Mouse (Mus musculus) thymus, postnatal 36 days (tissue): ENCODE results near the gene Tecta.

Source experiments
- DNase-seq, 2 experiments: peaks; one replicate each; pipeline ENCODE4 v3.0.0; 2022; ENCODE audit warnings: mixed read lengths in 2 of 2

Tecta gene

DNA sequence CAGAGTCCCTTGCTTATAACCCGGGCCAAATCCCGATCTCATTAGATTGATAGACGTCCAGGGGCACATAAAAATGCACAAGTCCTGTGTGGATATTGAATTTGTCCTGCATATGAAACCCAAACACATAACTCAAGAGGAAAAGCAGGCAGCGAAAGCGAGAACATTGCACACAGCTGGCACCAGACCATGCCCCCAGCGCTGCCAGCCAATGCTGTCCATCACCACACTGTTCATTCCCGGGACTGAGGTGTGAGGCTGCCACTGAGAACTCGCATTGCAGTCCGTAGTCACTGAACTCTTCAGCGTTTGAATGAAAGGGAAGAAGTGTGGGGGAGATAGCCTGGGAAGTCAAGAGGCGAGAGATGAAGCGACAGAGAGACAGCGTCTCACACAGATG lies 14.1 kb downstream of the Tecta start:
- no peak for DNase-seq

- no peak for DNase-seq
These were observed 16.9 kb downstream of the Tecta start for GRCm38 (mm10) chr9:42382628-42383347.

GRCm38 (mm10) chr9:42382063-42382462 lies 17.7 kb downstream of the Tecta start:
- DNase-seq: no peak

- DNase-seq: no peak
These were observed 21.7 kb downstream of the Tecta start for GRCm38 (mm10) chr9:42378071-42378470.

DNA sequence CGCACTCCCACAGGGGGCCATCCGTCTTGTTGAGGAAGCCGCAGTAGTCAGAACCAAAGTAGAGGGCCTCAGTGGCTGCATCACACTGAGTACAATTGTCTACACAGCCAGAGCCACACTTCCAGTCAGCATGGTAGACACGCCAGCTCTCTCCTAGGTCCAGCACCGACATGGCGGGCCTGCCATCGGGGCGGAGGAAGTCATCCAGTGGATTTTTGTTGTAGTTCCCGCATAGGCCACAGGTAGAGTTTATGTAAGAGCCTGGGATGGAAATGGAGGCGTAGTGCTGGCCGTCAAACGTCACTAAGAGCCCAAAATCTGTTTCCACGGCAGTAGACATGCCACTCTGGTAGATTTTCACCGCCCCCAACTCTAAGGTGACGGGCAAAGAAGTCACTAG lies 22.1 kb downstream of the Tecta start:
- DNase-seq: no peak

DNA sequence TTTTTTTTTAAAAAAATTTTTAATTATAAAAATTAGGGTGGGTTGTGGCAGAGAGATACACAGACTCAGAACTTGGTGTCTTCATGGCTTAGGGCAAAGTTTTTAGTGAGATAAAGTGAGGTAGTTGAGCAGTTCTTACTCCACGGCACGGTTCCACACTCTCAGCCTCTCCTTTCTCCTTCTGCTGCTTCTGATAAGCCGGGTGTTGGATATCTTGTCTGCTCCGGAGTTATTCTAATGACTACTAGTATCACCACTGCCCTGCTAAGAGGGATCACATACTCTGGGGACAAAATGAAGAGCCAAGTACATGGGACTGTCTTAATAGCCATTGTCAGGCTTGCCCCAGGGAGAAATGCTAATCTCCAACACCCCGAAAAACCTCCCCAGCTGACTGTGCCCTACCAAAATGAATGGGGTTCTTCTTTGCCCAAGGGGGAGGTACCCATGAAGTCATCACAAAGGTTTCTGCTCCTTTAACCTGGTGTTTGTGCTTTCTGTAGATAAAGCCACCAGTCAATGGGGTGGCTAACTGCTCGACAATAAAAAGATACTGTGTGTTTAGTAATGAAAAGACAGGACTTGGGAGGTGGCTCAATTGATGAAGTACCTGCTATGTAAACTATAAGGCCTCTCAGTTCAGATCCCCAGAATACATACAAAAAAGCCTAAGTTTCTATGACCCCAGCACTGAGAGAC lies 27.9 kb downstream of the Tecta start:
- no peak for DNase-seq

DNA sequence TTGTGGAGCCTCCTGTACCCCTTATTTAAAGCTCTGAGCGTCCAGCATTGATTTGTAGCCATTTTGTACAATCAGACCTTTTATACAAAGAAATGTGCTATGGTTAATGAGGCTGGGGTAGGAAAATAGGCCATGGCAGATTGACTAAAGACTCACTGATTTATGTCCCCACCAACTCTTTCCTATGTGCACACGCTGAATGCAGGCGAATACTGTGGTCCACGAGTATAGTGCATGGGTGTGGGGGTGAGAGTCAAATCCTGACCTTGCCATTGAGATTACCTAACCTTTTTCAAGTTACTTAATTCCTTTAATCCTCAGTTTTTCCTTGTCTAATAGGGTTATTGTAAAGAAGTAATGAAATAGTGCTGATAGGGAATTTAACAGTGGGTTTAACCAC lies 42.1 kb downstream of the Tecta start:
- DNase-seq: no peak

DNA sequence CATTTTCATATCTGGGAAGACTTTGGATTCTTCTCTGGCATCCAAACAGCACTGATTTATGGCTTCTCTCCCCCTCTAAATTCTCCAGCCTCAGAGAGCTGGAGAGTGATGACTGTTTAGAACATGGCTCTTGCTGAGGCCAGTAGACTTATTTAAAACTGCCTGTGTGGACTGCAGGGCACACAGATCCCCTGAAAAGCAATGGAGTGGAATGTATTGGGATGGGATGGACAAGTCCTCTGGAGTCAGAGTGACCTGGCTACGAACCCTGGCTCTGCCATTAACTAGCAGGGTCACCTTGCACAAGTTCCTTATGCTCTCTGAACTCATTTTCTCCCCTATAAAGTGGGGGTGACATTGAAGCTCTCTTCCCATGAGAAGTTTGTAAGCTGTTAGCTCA lies 44.9 kb downstream of the Tecta start:
- no peak for DNase-seq

DNA sequence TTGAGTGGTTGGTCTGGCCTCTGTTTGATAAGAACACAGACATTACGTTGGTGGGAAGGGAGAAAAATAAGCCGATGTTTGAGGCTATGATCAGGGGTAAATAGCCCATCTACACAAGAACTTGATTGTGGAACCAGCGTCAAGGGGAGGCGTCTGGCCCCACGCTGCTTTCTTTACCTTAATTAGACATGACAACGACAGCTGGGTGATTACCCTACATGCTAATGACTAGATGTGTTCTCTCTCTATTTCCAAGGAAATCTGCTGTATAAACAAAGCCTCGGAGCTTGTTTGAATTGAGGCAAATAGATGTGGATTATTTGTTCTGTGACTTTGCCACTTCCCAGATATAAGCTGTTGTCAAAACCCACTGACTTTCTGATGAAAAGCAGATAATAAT lies 49.9 kb downstream of the Tecta start:
- no peak for DNase-seq

DNA sequence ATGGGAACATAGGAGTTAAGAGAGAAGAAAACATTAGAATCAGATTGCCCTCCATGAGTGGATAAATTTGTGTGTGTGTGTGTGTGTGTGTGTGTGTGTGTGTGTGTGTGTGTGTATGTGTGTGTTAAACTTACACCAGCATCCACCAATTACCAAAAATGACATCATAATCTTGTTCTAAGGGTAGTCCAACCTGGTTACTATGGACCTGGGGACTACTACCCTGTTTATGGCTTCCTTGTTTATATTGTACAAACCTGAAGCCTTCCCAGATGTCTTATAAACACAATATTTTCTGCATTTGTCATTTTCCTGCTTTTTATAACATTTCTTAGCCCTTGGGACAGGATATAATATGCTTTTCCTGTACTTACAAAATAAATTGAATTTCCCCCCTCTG lies 53.4 kb downstream of the Tecta start:
- no peak for DNase-seq

DNA sequence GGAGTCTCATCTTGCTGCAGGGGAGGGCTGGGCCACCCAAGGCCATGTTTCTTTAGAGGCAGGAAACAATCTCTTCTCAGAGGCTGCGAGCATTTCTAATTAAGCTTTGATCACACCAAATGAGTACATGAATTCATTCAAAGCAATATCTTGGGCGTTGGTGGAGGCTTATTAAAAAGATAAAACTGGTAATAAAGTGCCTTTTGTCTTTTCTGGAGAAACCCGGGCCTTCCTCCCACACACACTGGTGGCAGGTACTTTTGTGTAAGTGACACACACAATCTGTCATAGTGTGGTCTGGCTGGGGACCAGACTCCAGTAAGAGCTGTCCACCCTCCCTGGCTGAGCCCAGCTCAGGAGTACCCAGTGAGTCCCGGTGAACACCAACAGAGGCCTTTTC lies 60.6 kb downstream of the Tecta start:
- no peak for DNase-seq

DNA sequence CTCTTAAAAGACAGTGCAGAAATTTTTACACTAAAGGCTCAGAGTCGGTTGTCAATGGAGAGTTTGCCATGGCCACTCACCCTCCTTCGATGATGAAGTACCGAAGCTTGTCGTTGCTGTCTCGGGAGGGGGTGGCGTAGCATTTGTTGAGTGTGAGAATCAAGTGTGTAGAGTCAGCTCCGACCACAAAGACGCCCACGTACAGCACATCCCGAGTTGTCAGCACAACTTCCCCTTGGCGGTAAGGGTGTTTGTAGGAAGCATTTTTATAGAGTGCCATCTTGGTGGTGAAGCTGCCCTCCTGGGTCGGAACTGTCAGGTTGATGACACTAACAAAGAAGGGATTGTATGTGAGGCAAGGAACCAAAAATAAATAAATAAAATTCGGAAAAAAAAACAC lies 62.7 kb downstream of the Tecta start:
- DNase-seq: no peak

DNA sequence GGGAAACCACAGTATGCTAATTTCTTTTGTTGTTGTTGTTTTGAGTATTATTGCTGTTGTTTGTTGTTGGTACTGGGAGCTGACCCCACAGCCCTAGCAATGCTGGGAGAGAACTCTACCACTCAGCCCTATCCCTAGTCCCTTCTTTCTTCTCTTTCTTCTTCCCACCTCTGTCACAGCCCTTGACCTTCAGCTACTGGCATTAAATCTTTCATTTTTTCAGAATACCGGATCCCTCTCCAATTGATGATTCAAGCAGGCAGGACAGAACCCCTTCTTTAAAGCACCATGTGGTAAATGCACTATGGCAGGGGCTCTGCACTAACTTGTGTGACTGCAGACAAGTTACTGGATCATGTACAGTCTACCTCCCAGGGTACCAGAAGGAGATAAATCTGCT lies 63.2 kb downstream of the Tecta start:
- DNase-seq: no peak

DNA sequence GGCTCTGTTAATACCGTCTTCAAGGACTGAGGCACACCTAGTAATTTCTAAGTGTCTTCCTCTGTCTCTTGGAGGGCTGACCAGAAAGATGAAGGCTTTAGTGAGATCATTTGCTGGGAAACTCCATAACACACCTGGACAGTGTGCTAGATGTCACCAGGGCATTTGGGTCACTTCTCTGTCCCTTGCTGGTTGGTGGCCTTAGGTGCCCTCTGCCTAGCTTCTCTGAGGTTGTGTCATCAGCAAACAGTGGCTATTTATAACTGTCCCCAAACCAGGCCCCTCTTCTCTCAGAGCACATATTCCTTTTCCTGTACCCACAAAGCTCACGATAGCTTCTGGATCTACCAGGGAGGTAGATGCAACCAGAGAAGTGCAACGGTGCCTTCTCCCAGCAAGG lies 64.8 kb downstream of the Tecta start:
- DNase-seq: no peak

DNA sequence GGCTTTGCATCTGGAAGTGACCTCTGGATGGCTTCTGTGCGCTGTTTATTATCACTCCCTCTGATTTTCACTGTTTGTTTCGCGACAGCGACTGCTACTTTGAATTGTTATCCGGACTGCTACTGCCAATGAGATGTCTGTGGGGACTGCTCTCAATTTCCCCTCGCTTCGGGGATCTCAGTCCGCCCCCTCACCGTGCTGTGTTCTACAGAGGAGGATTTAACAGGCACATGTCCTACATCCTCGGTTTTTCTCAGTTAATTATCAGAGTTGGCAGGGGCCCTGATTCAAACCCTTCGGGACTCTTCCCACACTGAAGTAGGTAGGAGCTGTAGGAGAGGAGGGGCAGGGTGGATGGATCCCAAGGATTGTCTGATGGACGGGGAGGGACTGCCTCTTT lies 67.0 kb downstream of the Tecta start:
- DNase-seq: no peak

- DNase-seq: no peak
These were observed 68.4 kb downstream of the Tecta start for GRCm38 (mm10) chr9:42331341-42331740.

GRCm38 (mm10) chr9:42329753-42330152 lies 70.0 kb downstream of the Tecta start:
- DNase-seq: no peak

DNA sequence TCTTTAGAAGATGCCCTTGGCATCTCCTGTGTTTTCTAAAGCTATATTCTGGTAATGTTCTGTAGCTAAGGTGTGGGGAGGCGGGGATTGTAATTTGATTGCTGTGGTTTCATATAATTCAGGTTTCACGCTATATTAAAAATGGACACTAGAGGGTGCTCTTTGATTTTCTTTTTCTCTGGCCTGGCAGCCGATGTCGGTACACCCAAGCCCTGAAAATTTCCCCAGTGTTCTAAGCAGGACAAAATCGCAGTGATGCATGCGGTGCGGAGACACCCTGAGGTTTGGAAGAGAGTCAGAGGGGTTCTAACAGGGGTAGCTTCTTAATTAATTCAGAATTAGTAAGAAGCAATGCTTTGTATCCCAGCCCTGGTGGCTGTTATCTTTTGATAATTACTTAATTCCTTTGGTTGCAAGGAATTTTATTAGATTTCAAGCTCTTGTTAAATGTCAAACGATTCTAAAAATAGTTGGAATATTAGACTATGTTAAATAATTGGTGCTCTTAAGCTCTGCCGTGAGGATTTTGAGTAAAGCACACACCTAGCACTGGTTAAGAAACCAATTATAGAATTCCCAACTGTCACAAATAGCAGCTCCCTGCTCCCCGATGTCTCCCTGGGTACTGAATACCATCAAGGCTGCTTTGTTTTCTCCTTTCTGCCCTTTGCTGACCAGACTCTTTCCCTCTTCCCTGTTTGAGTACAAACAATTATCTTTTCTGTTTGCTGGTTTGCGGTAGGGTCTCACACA lies 72.9 kb downstream of the Tecta start:
- no peak for DNase-seq

DNA sequence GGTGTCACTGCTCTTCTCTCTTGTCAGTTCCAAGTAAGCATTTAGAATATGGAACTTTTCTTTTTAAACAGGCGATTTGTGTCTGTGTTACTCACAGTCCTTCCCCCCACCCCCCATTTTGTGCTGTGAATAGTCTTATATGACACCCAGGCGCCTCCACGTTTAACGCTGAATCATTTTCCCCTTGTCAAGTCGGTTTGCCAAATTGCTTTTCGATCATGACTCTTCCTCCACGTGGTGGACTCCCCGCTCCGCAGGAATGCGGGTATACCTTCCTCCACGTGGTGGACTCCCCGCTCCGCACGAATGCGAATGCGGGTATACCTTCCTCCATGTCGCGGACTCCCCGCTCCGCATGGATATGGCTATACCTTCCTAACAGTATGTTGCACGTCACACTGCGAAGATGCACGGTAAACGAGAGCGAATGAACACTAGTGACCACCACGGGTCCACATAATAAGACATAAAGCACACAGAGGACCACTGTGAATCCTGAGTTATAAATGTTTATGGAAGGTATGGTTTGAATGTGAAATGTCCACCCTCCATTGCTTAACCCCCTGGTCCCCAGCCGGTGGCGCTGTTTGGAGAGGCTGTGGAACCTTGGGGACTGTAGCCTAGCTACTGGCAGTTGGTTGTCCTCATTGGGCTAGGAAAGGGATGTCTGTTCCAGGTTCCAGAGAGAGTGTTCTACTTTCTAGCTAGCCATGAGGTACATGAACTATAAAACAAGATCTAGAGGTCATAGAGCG lies 74.9 kb downstream of the Tecta start:
- no peak for DNase-seq

DNA sequence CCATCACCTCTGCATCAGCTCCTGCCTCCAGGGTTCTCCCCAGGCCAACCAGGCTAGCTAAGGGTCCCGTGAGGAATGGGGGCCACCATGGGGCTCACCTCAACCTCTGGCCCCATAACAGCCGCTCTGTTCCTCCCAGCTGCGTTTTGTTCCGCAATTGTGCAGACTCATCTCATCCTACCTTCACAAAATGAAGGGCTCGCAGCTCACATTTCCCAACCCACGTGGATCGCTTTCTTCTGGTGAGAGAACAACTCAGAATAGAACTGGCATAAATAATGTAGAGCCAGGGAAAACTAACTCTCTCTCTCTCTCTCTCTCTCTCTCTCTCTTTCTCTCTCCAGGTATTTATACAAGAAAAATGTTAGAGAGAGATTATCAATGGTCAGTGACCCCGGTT lies 76.5 kb downstream of the Tecta start:
- no peak for DNase-seq

- DNase-seq: no peak
These were observed 78.3 kb downstream of the Tecta start for GRCm38 (mm10) chr9:42321442-42321841.

DNA sequence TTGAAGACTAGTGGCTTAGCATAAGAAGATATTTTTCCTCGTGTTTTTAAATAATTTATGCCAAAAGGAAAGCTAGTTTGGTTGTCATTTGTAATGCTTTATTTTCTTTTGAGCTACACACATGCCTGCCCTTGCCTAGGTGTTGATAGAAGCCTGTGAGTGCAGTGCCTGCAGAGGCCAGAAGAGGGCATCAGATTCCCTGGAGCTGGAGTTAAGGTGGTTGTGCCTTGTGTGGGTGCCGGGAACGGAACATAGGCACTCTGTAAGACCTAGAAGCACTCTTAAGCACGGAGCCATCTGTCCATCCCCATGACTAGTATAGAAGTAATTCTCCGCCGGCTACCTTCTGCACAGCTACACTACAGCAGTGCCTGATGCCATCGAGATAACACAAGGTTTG lies 79.1 kb downstream of the Tecta start:
- DNase-seq: no peak

- DNase-seq: no peak
These were observed 81.2 kb downstream of the Tecta start for GRCm38 (mm10) chr9:42318455-42318987.
